1 mouse cellular context compared by ENCODE assay signal in genomic region chr7:80386235-80386930, GRCm38 (mm10).
TF ChIP-seq lines count a peak whose summit lies in the region.

No protein-coding gene starts in this region.

TF ChIP-seq in MEL, 35 proteins besides CTCF, POLR2A, EP300 and RAD21 (continued from another document):
- TF ChIP-seq GABPA (IDR thresholded peaks at IDR 0.05; ENCODE audit: low read depth, low read length) = no peak
- no peak for TF ChIP-seq UBTF (IDR thresholded peaks at IDR 0.05; ENCODE audit: borderline replicate concordance, insufficient read depth, low read depth, low read length)
- no peak for TF ChIP-seq JUND (IDR thresholded peaks at IDR 0.05; ENCODE audit: low read depth, low read length)
- TF ChIP-seq BHLHE40 (IDR thresholded peaks at IDR 0.05; ENCODE audit: borderline replicate concordance, low read depth, low read length) = 0 out of 2 replicates have a peak, but pooled peaks have one; percentile 31
- TF ChIP-seq POLR2AphosphoS2 (IDR thresholded peaks at IDR 0.05; ENCODE audit: low read length) = no peak
- no peak for TF ChIP-seq CHD1 (IDR thresholded peaks at IDR 0.05; ENCODE audit: low read depth, low read length)
- TF ChIP-seq TCF12 (IDR thresholded peaks at IDR 0.05; ENCODE audit: low read depth, low read length) = 0 out of 2 replicates have a peak, but pooled peaks have one; percentile 9
- no peak for TF ChIP-seq MEF2A (IDR thresholded peaks at IDR 0.05; ENCODE audit: extremely low read depth, insufficient replicate concordance, low read depth, low read length, poor library complexity, severe bottlenecking)
- no peak for TF ChIP-seq MAFK (IDR thresholded peaks at IDR 0.05; ENCODE audit: borderline replicate concordance, low read depth, low read length)
- no peak for TF ChIP-seq NRF1 (IDR thresholded peaks at IDR 0.05; ENCODE audit: insufficient read depth, low read depth, low read length, poor library complexity, severe bottlenecking)
- TF ChIP-seq MAZ (IDR thresholded peaks at IDR 0.05; ENCODE audit: low read depth, low read length) = peak; percentile 80; the same call in 1 of the 2 replicates
- TF ChIP-seq KAT2A (conservative IDR thresholded peaks at IDR 0.05; ENCODE audit: low read depth, low read length) = no peak; the same call in 1 of the 2 replicates
- 0 out of 2 replicates have a peak, but pooled peaks have one; percentile 25 for TF ChIP-seq MXI1 (IDR thresholded peaks at IDR 0.05; ENCODE audit: low read depth, low read length)
- no peak for TF ChIP-seq POLR2AphosphoS5 (IDR thresholded peaks at IDR 0.05; ENCODE audit: borderline replicate concordance, low read depth, low read length)
- peak; percentile 98 for TF ChIP-seq ZC3H11A (IDR thresholded peaks at IDR 0.05; ENCODE audit: low read depth, low read length)
